8 mouse cellular contexts compared by ENCODE assay signal in the genomic region with DNA sequence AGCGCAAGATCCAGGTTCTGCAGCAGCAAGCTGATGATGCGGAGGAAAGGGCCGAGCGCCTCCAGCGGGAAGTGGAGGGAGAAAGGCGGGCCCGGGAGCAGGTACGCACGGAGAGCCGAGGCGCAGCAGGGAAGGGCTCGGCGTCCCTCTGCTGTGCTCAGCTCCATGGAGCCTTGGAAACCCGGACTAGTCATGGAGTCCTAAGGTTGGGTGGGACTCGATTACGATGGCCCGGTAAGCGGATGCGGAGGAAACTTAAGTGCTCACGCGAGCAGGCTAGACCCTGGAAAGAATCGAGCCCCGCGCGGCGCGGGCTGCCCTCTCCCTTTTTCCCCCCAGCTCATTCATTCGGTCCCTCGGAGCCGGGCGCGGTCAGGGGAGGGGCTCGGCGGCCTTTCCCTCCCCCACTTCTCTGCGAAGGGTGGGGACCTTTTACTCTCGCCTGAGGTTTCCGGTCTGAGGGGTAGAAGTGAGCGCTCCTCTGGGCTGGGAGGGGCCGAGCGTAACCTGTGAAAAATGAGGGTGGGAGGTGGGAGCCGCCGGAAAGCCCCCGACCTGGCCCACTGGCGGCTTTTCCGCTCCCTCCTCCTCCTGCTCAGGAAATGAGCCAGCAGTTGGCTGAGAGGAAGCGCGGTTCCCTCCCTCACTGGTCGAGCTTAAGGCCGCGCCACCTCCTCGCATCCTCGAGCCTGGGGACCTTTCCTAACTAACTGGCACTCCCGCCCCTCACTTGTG. TPM values are rescaled to one million over a fixed set of nuclear protein-coding genes. Genes with fewer than 3 reads are reported as not detected.
A peak's percentile ranks its signal among the peaks of the same experiment; 100 is the strongest.
DNase-seq lines count a peak whose midpoint lies in the region; ATAC-seq and TF ChIP-seq lines count a peak whose summit lies in the region.

No protein-coding gene starts in this region.

- peaks cover 17% of the 10 kb centered on the region for H3K36me3 ChIP-seq in erythroblast, embryonic 14.5 days (ENCODE audit: control insufficient read depth)
- H3K36me3 ChIP-seq in heart, embryonic 12.5 days = 0 out of 2 replicates have a peak, but pooled peaks cover 3% of the 10 kb centered on the region
- peaks cover 11% of the 10 kb centered on the region for H3K36me3 ChIP-seq in kidney, embryonic 15.5 days
- H3K36me3 ChIP-seq in liver, embryonic 15.5 days (replicated peaks) = no peaks in the 10 kb centered on the region
- no peaks in the 10 kb centered on the region for H3K36me3 ChIP-seq in stomach, embryonic 16.5 days (ENCODE audit: control insufficient read depth, insufficient read depth, low read length)

- peak; percentile 77 to 81 for DNase-seq in CD8-positive naive resting alpha-beta T cell, adult 2 months (ENCODE audit: low read depth in 2 of 2, low spot score in 2 of 2)
- peak; percentile 80 for DNase-seq in brain, embryonic 14.5 days (ENCODE audit: low read depth)
- DNase-seq in neural tube, embryonic 10.5 days (ENCODE audit: extremely low spot score, low spot score) = peak; percentile 76

- peak overlapping the region; percentile 99 for H3K9ac ChIP-seq in heart, embryonic 12.5 days
- H3K9ac ChIP-seq in kidney, embryonic 15.5 days = peak overlapping the region; percentile 89
- H3K9ac ChIP-seq in liver, embryonic 15.5 days = peak overlapping the region; percentile 73
- peak overlapping the region; percentile 95 for H3K9ac ChIP-seq in stomach, embryonic 16.5 days (ENCODE audit: low read length)

- H3K4me1 ChIP-seq in erythroblast, embryonic 14.5 days (ENCODE audit: control insufficient read depth) = peaks cover 67% of the 10 kb centered on the region
- H3K4me1 ChIP-seq in heart, embryonic 12.5 days (replicated peaks) = peaks cover 53% of the 10 kb centered on the region
- H3K4me1 ChIP-seq in kidney, embryonic 15.5 days = peaks cover 58% of the 10 kb centered on the region
- H3K4me1 ChIP-seq in liver, embryonic 15.5 days (replicated peaks) = peaks cover 73% of the 10 kb centered on the region
- H3K4me1 ChIP-seq in stomach, embryonic 16.5 days (ENCODE audit: control insufficient read depth, insufficient read depth, low read length) = peaks cover 45% of the 10 kb centered on the region

- ATAC-seq in heart, embryonic 12.5 days (ENCODE audit: insufficient number of reproducible peaks, low FRiP score) = peak; percentile 74
- peak; percentile 65 for ATAC-seq in kidney, embryonic 15.5 days (replicated peaks; ENCODE audit: low FRiP score)
- peak; percentile 60 for ATAC-seq in liver, embryonic 15.5 days (ENCODE audit: insufficient read depth)
- ATAC-seq in stomach, embryonic 16.5 days (ENCODE audit: insufficient read depth, low FRiP score) = peak; percentile 60

- peak overlapping the region; percentile 100 for H3K4me3 ChIP-seq in erythroblast, embryonic 14.5 days (replicated peaks)
- peak overlapping the region; percentile 96 for H3K4me3 ChIP-seq in heart, embryonic 12.5 days
- peak overlapping the region; percentile 87 for H3K4me3 ChIP-seq in kidney, embryonic 15.5 days (replicated peaks)
- peak overlapping the region; percentile 78 for H3K4me3 ChIP-seq in liver, embryonic 15.5 days (replicated peaks)
- H3K4me3 ChIP-seq in stomach, embryonic 16.5 days (replicated peaks; ENCODE audit: low read length) = peak overlapping the region; percentile 91

- TF ChIP-seq POLR2A in brain, embryonic 14.5 days (IDR thresholded peaks at IDR 0.05; ENCODE audit: borderline replicate concordance, extremely low read depth, insufficient read depth, insufficient read length, poor library complexity, severe bottlenecking) = no peak

- H3K9me3 ChIP-seq in erythroblast, embryonic 14.5 days (ENCODE audit: control insufficient read depth, low read length) = no peaks in the 10 kb centered on the region
- no peaks in the 10 kb centered on the region for H3K9me3 ChIP-seq in heart, embryonic 12.5 days (replicated peaks)
- no peaks in the 10 kb centered on the region for H3K9me3 ChIP-seq in kidney, embryonic 15.5 days (replicated peaks)
- H3K9me3 ChIP-seq in liver, embryonic 15.5 days (replicated peaks) = no peaks in the 10 kb centered on the region
- no peaks in the 10 kb centered on the region for H3K9me3 ChIP-seq in stomach, embryonic 16.5 days (replicated peaks; ENCODE audit: control insufficient read depth, low read length)

- no peak for TF ChIP-seq CTCF in brain, embryonic 14.5 days (IDR thresholded peaks at IDR 0.05; ENCODE audit: borderline replicate concordance, extremely low read depth, insufficient read depth, insufficient read length)

- 0 out of 2 replicates have a peak, but pooled peaks cover 3% of the 10 kb centered on the region for H3K27me3 ChIP-seq in erythroblast, embryonic 14.5 days (ENCODE audit: control insufficient read depth)
- H3K27me3 ChIP-seq in heart, embryonic 12.5 days (replicated peaks) = no peaks in the 10 kb centered on the region
- H3K27me3 ChIP-seq in kidney, embryonic 15.5 days = no peaks in the 10 kb centered on the region
- H3K27me3 ChIP-seq in liver, embryonic 15.5 days = peaks cover 4% of the 10 kb centered on the region; the same call in 1 of the 2 replicates
- no peaks in the 10 kb centered on the region for H3K27me3 ChIP-seq in stomach, embryonic 16.5 days (ENCODE audit: control insufficient read depth, insufficient read depth, low read length)

- H3K4me2 ChIP-seq in heart, embryonic 12.5 days = peak overlapping the region; percentile 90
- H3K4me2 ChIP-seq in kidney, embryonic 15.5 days = peak overlapping the region; percentile 78
- H3K4me2 ChIP-seq in liver, embryonic 15.5 days = peak overlapping the region; percentile 89
- H3K4me2 ChIP-seq in stomach, embryonic 16.5 days (ENCODE audit: low read depth, low read length) = peak overlapping the region; percentile 83

- peak overlapping the region; percentile 99 for H3K27ac ChIP-seq in heart, embryonic 12.5 days (ENCODE audit: poor library complexity, severe bottlenecking)
- H3K27ac ChIP-seq in kidney, embryonic 15.5 days = peak overlapping the region; percentile 99
- peak overlapping the region; percentile 96 for H3K27ac ChIP-seq in liver, embryonic 15.5 days (replicated peaks)
- peak overlapping the region; percentile 100 for H3K27ac ChIP-seq in stomach, embryonic 16.5 days (ENCODE audit: low read length)

- under 1% methylated on average over 53 of the region's 53 CpGs for WGBS in heart, embryonic 12.5 days
- WGBS in kidney, embryonic 15.5 days = 0% methylated on average over 53 of the region's 53 CpGs
- WGBS in liver, embryonic 15.5 days (ENCODE audit: insufficient replicate concordance) = under 1% methylated on average over 53 of the region's 53 CpGs
- WGBS in stomach, embryonic 16.5 days = under 1% methylated on average over 53 of the region's 53 CpGs

RNA-seq across cellular contexts. Expression of gene Tpm3, which starts 7.5 kb away (rescaled TPM):
- 205 and 222 TPM in 2 replicates for polyA plus RNA-seq in brain, embryonic 14.5 days (2012; rRNA removed)
- 9.6 and 11.8 TPM in 2 replicates for polyA plus RNA-seq in erythroblast, embryonic 14.5 days (2012)
- polyA plus RNA-seq in heart, embryonic 12.5 days (2016; fragmentation: Nextera tagmentation; extraction: Ambion mirVana) = 335 and 344 TPM in 2 replicates
- polyA plus RNA-seq in kidney, embryonic 15.5 days (2015; fragmentation: Nextera tagmentation; extraction: Ambion mirVana) = 547 and 591 TPM in 2 replicates
- 185 and 190 TPM in 2 replicates for polyA plus RNA-seq in liver, embryonic 15.5 days (2015; fragmentation: Nextera tagmentation; extraction: Ambion mirVana)
- 525 and 570 TPM in 2 replicates for polyA plus RNA-seq in stomach, embryonic 16.5 days (2015; fragmentation: Nextera tagmentation; extraction: Ambion mirVana)

RNA-seq across cellular contexts. Expression of gene Nup210l, which starts 24.0 kb away (rescaled TPM):
- polyA plus RNA-seq in brain, embryonic 14.5 days (2012; rRNA removed) = 1.8 and 2.3 TPM in 2 replicates
- polyA plus RNA-seq in erythroblast, embryonic 14.5 days (2012) = not detected in 2 replicates
- polyA plus RNA-seq in heart, embryonic 12.5 days (2016; fragmentation: Nextera tagmentation; extraction: Ambion mirVana) = 0.33 and 0.40 TPM in 2 replicates
- polyA plus RNA-seq in kidney, embryonic 15.5 days (2015; fragmentation: Nextera tagmentation; extraction: Ambion mirVana) = 0.40 and 0.45 TPM in 2 replicates
- polyA plus RNA-seq in liver, embryonic 15.5 days (2015; fragmentation: Nextera tagmentation; extraction: Ambion mirVana) = 0.05 and 0.08 TPM in 2 replicates
- 0.28 and 0.34 TPM in 2 replicates for polyA plus RNA-seq in stomach, embryonic 16.5 days (2015; fragmentation: Nextera tagmentation; extraction: Ambion mirVana)

RNA-seq across cellular contexts. Expression of gene Ubap2l, which starts 27.5 kb away (rescaled TPM):
- polyA plus RNA-seq in brain, embryonic 14.5 days (2012; rRNA removed) = 155 and 184 TPM in 2 replicates
- 11.0 and 11.4 TPM in 2 replicates for polyA plus RNA-seq in erythroblast, embryonic 14.5 days (2012)
- polyA plus RNA-seq in heart, embryonic 12.5 days (2016; fragmentation: Nextera tagmentation; extraction: Ambion mirVana) = 178 and 200 TPM in 2 replicates
- 197 and 201 TPM in 2 replicates for polyA plus RNA-seq in kidney, embryonic 15.5 days (2015; fragmentation: Nextera tagmentation; extraction: Ambion mirVana)
- 54.0 and 61.5 TPM in 2 replicates for polyA plus RNA-seq in liver, embryonic 15.5 days (2015; fragmentation: Nextera tagmentation; extraction: Ambion mirVana)
- polyA plus RNA-seq in stomach, embryonic 16.5 days (2015; fragmentation: Nextera tagmentation; extraction: Ambion mirVana) = 141 and 142 TPM in 2 replicates

RNA-seq across cellular contexts. Expression of gene 4933434E20Rik, which starts 28.5 kb away (rescaled TPM):
- polyA plus RNA-seq in brain, embryonic 14.5 days (2012; rRNA removed) = 93.7 and 97.7 TPM in 2 replicates
- polyA plus RNA-seq in erythroblast, embryonic 14.5 days (2012) = 0.43 and 0.89 TPM in 2 replicates
- 136 and 141 TPM in 2 replicates for polyA plus RNA-seq in heart, embryonic 12.5 days (2016; fragmentation: Nextera tagmentation; extraction: Ambion mirVana)
- polyA plus RNA-seq in kidney, embryonic 15.5 days (2015; fragmentation: Nextera tagmentation; extraction: Ambion mirVana) = 171 and 172 TPM in 2 replicates
- 71.4 and 75.6 TPM in 2 replicates for polyA plus RNA-seq in liver, embryonic 15.5 days (2015; fragmentation: Nextera tagmentation; extraction: Ambion mirVana)
- 157 and 158 TPM in 2 replicates for polyA plus RNA-seq in stomach, embryonic 16.5 days (2015; fragmentation: Nextera tagmentation; extraction: Ambion mirVana)

Comparison
In these comparisons a context has a peak if more than half of its experiments do, and no peak if none do; other contexts are left out.
1. Peak in every context shown above with its lines: DNase-seq, ATAC-seq, H3K4me3 ChIP-seq and H3K27ac ChIP-seq.
2. RNA of gene Tpm3, which starts 7.5 kb away (polyA plus RNA-seq): 547 to 591 TPM in kidney, embryonic 15.5 days, 525 to 570 TPM in stomach, embryonic 16.5 days, 335 to 344 TPM in heart, embryonic 12.5 days, 205 to 222 TPM in brain, embryonic 14.5 days and 185 to 190 TPM in liver, embryonic 15.5 days; 9.6 to 11.8 TPM in erythroblast, embryonic 14.5 days; every median in the first group is over 10 times any median in the second.